ENCODE assay signal across 15 mouse cellular contexts in the genomic region with DNA sequence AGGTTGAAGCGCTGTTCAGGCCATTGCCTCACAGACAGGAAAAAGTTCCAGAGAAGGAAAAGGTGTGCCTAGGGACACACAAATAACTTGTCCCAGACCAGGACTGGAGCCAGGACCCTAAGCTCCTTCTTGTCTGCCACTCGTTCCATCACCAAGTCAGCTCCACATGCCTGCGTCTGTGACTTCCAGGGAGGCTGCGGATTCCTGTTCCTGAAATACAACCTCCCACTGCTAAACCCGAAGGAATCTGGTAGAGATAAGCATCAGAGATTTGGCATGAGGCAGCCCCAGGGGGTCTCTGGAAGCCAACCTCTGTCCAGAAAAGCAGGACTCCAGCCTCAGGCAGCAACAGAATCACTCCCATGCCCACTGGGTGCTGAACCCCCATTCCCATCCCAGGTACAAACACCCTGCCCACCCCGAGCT. TPM values are rescaled to one million over a fixed set of nuclear protein-coding genes. Genes with fewer than 3 reads are reported as not detected.
DNase-seq lines count a peak whose midpoint lies in the region; ATAC-seq and TF ChIP-seq lines count a peak whose summit lies in the region.
"Had no signal": no experiment of that assay in that cellular context is flagged by ENCODE, and none has a peak within 500 bp of the region (broad histone marks: within the 10 kb centered on the region; RNA-seq: fewer than 3 reads in every experiment).

No protein-coding gene starts in this region.

- peak; percentile 18 to 50 for DNase-seq in heart, adult 18-20 months
- DNase-seq in heart, postnatal 4 days, result no peak
- no peak for DNase-seq in lung, embryonic 14.5 days
- DNase-seq in lung, postnatal 25 days (ENCODE audit: low spot score), result no peak
- DNase-seq in liver, postnatal 0 days, result no peak
- DNase-seq in layer of hippocampus, adult 18-20 months (ENCODE audit: low spot score in 2 of 2), result no peak
- DNase-seq in right cerebral cortex, postnatal 10 days (ENCODE audit: low spot score in 2 of 2), result no peak
- DNase-seq: thymus, postnatal 14 days had no signal

- H3K4me1 ChIP-seq in lung, embryonic 14.5 days (ENCODE audit: insufficient read depth), result peaks cover 13% of the 10 kb centered on the region
- H3K4me1 ChIP-seq in heart, embryonic 16.5 days (ENCODE audit: control insufficient read depth, insufficient read depth, low read length), result peaks cover 24% of the 10 kb centered on the region
- peaks cover 5% of the 10 kb centered on the region for H3K4me1 ChIP-seq in liver, postnatal 0 days (ENCODE audit: insufficient read depth)

- no peak for TF ChIP-seq CTCF in lung, embryonic 14.5 days (IDR thresholded peaks at IDR 0.05; ENCODE audit: low read depth)
- TF ChIP-seq CTCF in liver, postnatal 0 days (IDR thresholded peaks at IDR 0.05; ENCODE audit: low read depth), result no peak

- no peaks in the 10 kb centered on the region for H3K36me3 ChIP-seq in lung, embryonic 14.5 days (ENCODE audit: insufficient read depth)
- H3K36me3 ChIP-seq in heart, embryonic 16.5 days (ENCODE audit: control insufficient read depth, insufficient read depth), result no peaks in the 10 kb centered on the region
- H3K36me3 ChIP-seq in liver, postnatal 0 days (replicated peaks; ENCODE audit: insufficient read depth, low read length), result no peaks in the 10 kb centered on the region
- H3K36me3 ChIP-seq: forebrain, embryonic 12.5 days had no signal

- H3K27ac ChIP-seq in lung, embryonic 14.5 days (ENCODE audit: low read depth), result no peak overlapping the region
- peak overlapping the region; percentile 84 for H3K27ac ChIP-seq in heart, embryonic 16.5 days (ENCODE audit: low read length)
- no peak overlapping the region for H3K27ac ChIP-seq in liver, postnatal 0 days (ENCODE audit: low read depth)
- H3K27ac ChIP-seq: forebrain, embryonic 12.5 days had no signal

- H3K4me2 ChIP-seq in lung, embryonic 14.5 days, result peak overlapping the region; percentile 55
- peak overlapping the region; percentile 63 for H3K4me2 ChIP-seq in heart, embryonic 16.5 days (ENCODE audit: low read depth, low read length)
- peak overlapping the region; percentile 46 for H3K4me2 ChIP-seq in liver, postnatal 0 days (ENCODE audit: low read depth, low read length)
- H3K4me2 ChIP-seq: forebrain, embryonic 12.5 days had no signal

- no peak overlapping the region; the same call in 1 of the 2 replicates for H3K9ac ChIP-seq in lung, embryonic 14.5 days
- peak overlapping the region; percentile 63 for H3K9ac ChIP-seq in heart, embryonic 16.5 days (ENCODE audit: low read length)
- no peak overlapping the region for H3K9ac ChIP-seq in liver, postnatal 0 days (replicated peaks)
- H3K9ac ChIP-seq: forebrain, embryonic 12.5 days had no signal

- no peaks in the 10 kb centered on the region for H3K27me3 ChIP-seq in lung, embryonic 14.5 days (ENCODE audit: insufficient read depth, low read length)
- no peaks in the 10 kb centered on the region for H3K27me3 ChIP-seq in heart, embryonic 16.5 days (ENCODE audit: control insufficient read depth, insufficient read depth, low read length)
- H3K27me3 ChIP-seq in liver, postnatal 0 days (ENCODE audit: insufficient read depth, low read length), result 0 out of 2 replicates have a peak, but pooled peaks cover 2% of the 10 kb centered on the region

- H3K4me3 ChIP-seq in lung, embryonic 14.5 days (ENCODE audit: low read depth, low read length), result peak overlapping the region; percentile 10; the same call in 1 of the 2 replicates
- peak overlapping the region; percentile 45 for H3K4me3 ChIP-seq in heart, embryonic 16.5 days (ENCODE audit: low read length)
- H3K4me3 ChIP-seq in liver, postnatal 0 days (ENCODE audit: low read depth, low read length), result no peak overlapping the region
- H3K4me3 ChIP-seq: forebrain, embryonic 12.5 days had no signal

- 8% methylated on average over 6 of the region's 6 CpGs for WGBS in lung, embryonic 14.5 days
- 7% methylated on average over 6 of the region's 6 CpGs for WGBS in heart, embryonic 16.5 days
- 25% methylated on average over 6 of the region's 6 CpGs for WGBS in liver, postnatal 0 days (ENCODE audit: insufficient replicate concordance)

- TF ChIP-seq EP300 in liver, postnatal 0 days (IDR thresholded peaks at IDR 0.05; ENCODE audit: low read depth), result no peak

- peak; percentile 18; the same call in 1 of the 2 replicates for ATAC-seq in lung, embryonic 14.5 days (ENCODE audit: insufficient read depth)
- ATAC-seq in heart, embryonic 16.5 days (replicated peaks; ENCODE audit: extremely low read depth, insufficient read depth, low FRiP score), result no peak
- ATAC-seq in liver, postnatal 0 days, result no peak

- H3K9me3 ChIP-seq in lung, embryonic 14.5 days (ENCODE audit: low read depth, low read length), result no peaks in the 10 kb centered on the region
- no peaks in the 10 kb centered on the region for H3K9me3 ChIP-seq in heart, embryonic 16.5 days (replicated peaks; ENCODE audit: control insufficient read depth, low read length)
- no peaks in the 10 kb centered on the region for H3K9me3 ChIP-seq in liver, postnatal 0 days (ENCODE audit: low read length)
- H3K9me3 ChIP-seq: forebrain, embryonic 12.5 days had no signal

RNA-seq across cellular contexts. Expression of gene Asb10, which starts 0.4 kb away (rescaled TPM):
- total RNA-seq in heart, adult 18-20 months (2021), result 10 to 100 TPM; 83.7 to 90.6 TPM
- 10 to 100 TPM; 19.8 to 23.1 TPM for total RNA-seq in heart, postnatal 4 days (2021)
- 0.29 and 0.42 TPM in 2 replicates for polyA plus RNA-seq in lung, embryonic 14.5 days (2014; fragmentation: Nextera tagmentation; extraction: Ambion mirVana)
- polyA plus RNA-seq in heart, embryonic 16.5 days (2015; fragmentation: Nextera tagmentation; extraction: Ambion mirVana), result 10.1 and 10.2 TPM in 2 replicates
- polyA plus RNA-seq in liver, postnatal 0 days (2015; fragmentation: Nextera tagmentation; extraction: Ambion mirVana), result 0.06 and 0.14 TPM in 2 replicates
- under 1 TPM in 1 of 2 experiments, not detected in 1; 0.23 TPM for total RNA-seq in layer of hippocampus, adult 18-20 months (2021)
- total RNA-seq: left cerebral cortex, adult 18-20 months had no signal

RNA-seq across cellular contexts. Expression of gene Gbx1, which starts 14.2 kb away (rescaled TPM):
- not detected for total RNA-seq in heart, adult 18-20 months (2021)
- not detected for total RNA-seq in heart, postnatal 4 days (2021)
- 0.07 TPM in 2 replicates for polyA plus RNA-seq in lung, embryonic 14.5 days (2014; fragmentation: Nextera tagmentation; extraction: Ambion mirVana)
- not detected in 2 replicates for polyA plus RNA-seq in heart, embryonic 16.5 days (2015; fragmentation: Nextera tagmentation; extraction: Ambion mirVana)
- not detected in 2 replicates for polyA plus RNA-seq in liver, postnatal 0 days (2015; fragmentation: Nextera tagmentation; extraction: Ambion mirVana)
- not detected for total RNA-seq in layer of hippocampus, adult 18-20 months (2021)
- polyA plus RNA-seq: gonadal fat pad, adult 2 months; spleen, adult 2 months had no signal

RNA-seq across cellular contexts. Expression of gene 4931409K22Rik, which starts 15.5 kb away (rescaled TPM):
- total RNA-seq in heart, adult 18-20 months (2021), result not detected
- not detected for total RNA-seq in heart, postnatal 4 days (2021)
- polyA plus RNA-seq in lung, embryonic 14.5 days (2014; fragmentation: Nextera tagmentation; extraction: Ambion mirVana), result not detected in 2 replicates
- polyA plus RNA-seq in heart, embryonic 16.5 days (2015; fragmentation: Nextera tagmentation; extraction: Ambion mirVana), result not detected in 2 replicates
- not detected in 2 replicates for polyA plus RNA-seq in liver, postnatal 0 days (2015; fragmentation: Nextera tagmentation; extraction: Ambion mirVana)
- total RNA-seq in layer of hippocampus, adult 18-20 months (2021), result not detected
- total RNA-seq: left cerebral cortex, adult 18-20 months; MEL; midbrain, postnatal 0 days had no signal
- polyA plus RNA-seq: midbrain, postnatal 0 days; spleen, adult 2 months had no signal

RNA-seq across cellular contexts. Expression of gene Abcf2, which starts 36.1 kb away (rescaled TPM):
- 10 to 100 TPM; 53.5 to 54.9 TPM for total RNA-seq in heart, adult 18-20 months (2021)
- 10 to 100 TPM; 47.4 to 49.3 TPM for total RNA-seq in heart, postnatal 4 days (2021)
- 119 and 120 TPM in 2 replicates for polyA plus RNA-seq in lung, embryonic 14.5 days (2014; fragmentation: Nextera tagmentation; extraction: Ambion mirVana)
- polyA plus RNA-seq in heart, embryonic 16.5 days (2015; fragmentation: Nextera tagmentation; extraction: Ambion mirVana), result 68.1 and 72.6 TPM in 2 replicates
- polyA plus RNA-seq in liver, postnatal 0 days (2015; fragmentation: Nextera tagmentation; extraction: Ambion mirVana), result 24.9 and 26.4 TPM in 2 replicates
- 10 to 100 TPM; 82.5 to 83.6 TPM for total RNA-seq in layer of hippocampus, adult 18-20 months (2021)

RNA-seq across cellular contexts. Expression of gene Chpf2, which starts 45.4 kb away (rescaled TPM):
- total RNA-seq in heart, adult 18-20 months (2021), result 1 to 10 TPM; 5.8 to 6.9 TPM
- 10 to 100 TPM; 19.9 to 21.6 TPM for total RNA-seq in heart, postnatal 4 days (2021)
- polyA plus RNA-seq in lung, embryonic 14.5 days (2014; fragmentation: Nextera tagmentation; extraction: Ambion mirVana), result 12.2 and 14.2 TPM in 2 replicates
- 14.4 and 14.8 TPM in 2 replicates for polyA plus RNA-seq in heart, embryonic 16.5 days (2015; fragmentation: Nextera tagmentation; extraction: Ambion mirVana)
- polyA plus RNA-seq in liver, postnatal 0 days (2015; fragmentation: Nextera tagmentation; extraction: Ambion mirVana), result 13.8 and 15.9 TPM in 2 replicates
- total RNA-seq in layer of hippocampus, adult 18-20 months (2021), result 10 to 100 TPM; 60.8 to 64.9 TPM

Comparison
In these comparisons a context has a peak if more than half of its experiments do, and no peak if none do; other contexts are left out.
1. DNase-seq: peak in heart, adult 18-20 months (2 of 2); none in heart, postnatal 4 days (single experiment), lung, embryonic 14.5 days (single experiment), lung, postnatal 25 days (single experiment), liver, postnatal 0 days (single experiment), layer of hippocampus, adult 18-20 months (0 of 2) and right cerebral cortex, postnatal 10 days (0 of 2).
2. RNA of gene Asb10, which starts 0.4 kb away (total RNA-seq): 83.7 to 90.6 TPM in heart, adult 18-20 months and 19.8 to 23.1 TPM in heart, postnatal 4 days; 0.23 TPM in layer of hippocampus, adult 18-20 months; every median in the first group is over 10 times any median in the second.
3. Peak in every context shown above with its lines, with median percentiles within 50 percentile points of each other: H3K4me2 ChIP-seq.